Mouse (Mus musculus) WW6 (cell line): ENCODE data around the gene Vdr.

ENCODE experiments used
- DNase-seq: peaks from one replicate; pipeline ENCODE4 v3.0.0-alpha.2; 2013; ENCODE audit warnings: low read depth, low spot score

Gene Vdr

DNA sequence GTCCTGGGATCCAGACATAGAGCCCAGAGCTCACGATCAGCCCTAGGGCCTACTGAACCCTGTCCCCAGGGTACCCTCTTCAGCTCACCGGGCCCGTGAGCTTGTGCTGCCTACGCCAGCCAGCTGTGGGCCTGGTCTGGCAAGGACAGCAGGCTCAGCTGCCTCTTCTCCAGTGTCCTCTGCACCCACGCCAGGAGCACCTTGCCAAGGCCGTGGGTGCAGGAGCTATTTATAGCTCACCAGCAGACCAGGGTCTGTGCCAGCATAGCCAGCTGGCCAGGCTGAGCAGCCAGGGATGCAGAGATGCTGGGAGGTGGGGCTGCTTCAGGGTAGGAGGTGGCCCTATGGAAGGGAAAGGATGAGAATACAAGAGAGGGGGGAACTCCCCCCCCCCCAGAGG is 98.3 kb downstream of the Vdr start:
- no peak for DNase-seq

GRCm38 (mm10) chr15:97811307-97811706 is 99.1 kb downstream of the Vdr start:
- DNase-seq: no peak

DNA sequence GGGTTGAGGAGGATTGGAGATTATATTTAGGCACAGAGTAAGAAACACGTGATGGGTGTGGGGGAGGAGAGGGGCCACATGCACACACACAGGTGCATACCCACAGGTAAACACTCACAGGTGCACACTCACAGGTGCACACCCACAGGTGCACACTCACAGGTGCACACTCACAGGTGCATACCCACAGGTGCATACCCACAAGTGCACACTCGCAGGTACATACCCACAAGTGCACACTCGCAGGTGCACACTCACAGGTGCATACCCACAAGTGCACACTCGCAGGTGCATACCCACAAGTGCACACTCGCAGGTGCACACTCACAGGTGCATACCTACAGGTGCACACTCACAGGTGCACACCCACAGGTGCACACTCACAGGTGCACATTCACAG is 100.0 kb downstream of the Vdr start:
- no peak for DNase-seq

GRCm38 (mm10) chr15:97809942-97810341 is 100.5 kb downstream of the Vdr start:
- no peak for DNase-seq

GRCm38 (mm10) chr15:97809206-97809605 is 101.2 kb downstream of the Vdr start:
- no peak for DNase-seq

GRCm38 (mm10) chr15:97808532-97808931 is 101.9 kb downstream of the Vdr start:
- DNase-seq: no peak

DNA sequence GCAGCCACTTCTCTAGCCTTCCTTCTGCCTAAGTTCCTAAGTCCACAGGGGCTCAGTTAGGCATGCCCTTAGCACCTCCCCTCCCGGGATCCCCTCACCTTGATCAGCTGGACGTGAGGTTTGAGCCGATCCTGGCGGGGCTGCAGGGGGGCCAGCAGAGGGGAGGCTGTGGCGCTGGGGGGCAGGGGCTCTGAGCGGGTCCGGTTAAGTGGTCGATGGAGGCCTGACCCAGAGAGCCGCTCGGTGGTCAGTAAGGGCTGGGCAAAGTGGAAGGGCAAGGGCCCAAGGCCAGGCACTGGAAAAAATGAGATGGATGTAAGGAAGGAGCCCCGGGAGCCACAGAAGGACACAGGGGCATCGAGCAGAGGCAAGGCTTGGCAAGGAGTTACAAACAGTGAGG is 102.6 kb downstream of the Vdr start:
- DNase-seq: no peak
